Mouse (Mus musculus) MEL (cell line): Measurements from ENCODE around the gene Nrxn3. TPM values are rescaled to one million over a fixed set of nuclear protein-coding genes. Genes with fewer than 3 reads are reported as not detected.

ENCODE experiments used
- DNase-seq: peaks from one replicate; pipeline ENCODE4 v3.0.0; 2011; ENCODE audit warnings: low read depth, low spot score
- H3K27ac ChIP-seq: 2 replicates; pipeline ENCODE4 v1.5.1; 2012; ENCODE audit warnings: low read depth, mild to moderate bottlenecking, control low read depth, low read length, moderate library complexity; ENCODE audit not compliant: control insufficient read depth
- H3K27me3 ChIP-seq, 2 experiments: fragments of 150-350 bp in 1 of 2; sonication (generic) in 1 of 2; 2 replicates each; pipeline ENCODE4 v1.6.1; 2012; ENCODE audit warnings: low read length in 2 of 2, mild to moderate bottlenecking in 2 of 2, improper control_type of control experiment in 1 of 2, moderate library complexity in 1 of 2; ENCODE audit not compliant: insufficient read depth in 2 of 2, control insufficient read depth in 1 of 2
- H3K36me3 ChIP-seq, 2 experiments: 2 replicates each; pipeline ENCODE4 v1.6.1; 2012 to 2014; ENCODE audit warnings: low read length in 2 of 2, improper control_type of control experiment in 1 of 2, inconsistent platforms in 1 of 2, mild to moderate bottlenecking in 1 of 2; ENCODE audit not compliant: insufficient read depth in 2 of 2, control insufficient read depth in 1 of 2
- H3K4me1 ChIP-seq, 2 experiments: fragments of 150-350 bp in 1 of 2; sonication (generic) in 1 of 2; 2 replicates each; pipeline ENCODE4 v1.6.1; 2012; ENCODE audit warnings: low read length in 2 of 2, improper control_type of control experiment in 1 of 2, mild to moderate bottlenecking in 1 of 2; ENCODE audit not compliant: insufficient read depth in 2 of 2, control insufficient read depth in 1 of 2
- H3K4me3 ChIP-seq, 2 experiments: fragments of 150-350 bp in 1 of 2; sonication (generic) in 1 of 2; 2 replicates each; pipeline ENCODE4 v1.5.1; 2012; ENCODE audit warnings: low read depth in 2 of 2, low read length in 2 of 2, mild to moderate bottlenecking in 2 of 2, moderate library complexity in 2 of 2, control low read depth in 1 of 2, improper control_type of control experiment in 1 of 2; ENCODE audit not compliant: control insufficient read depth in 1 of 2, insufficient read depth in 1 of 2
- H3K79me2 ChIP-seq: 2 replicates; pipeline ENCODE4 v1.6.1; 2012; ENCODE audit warnings: mild to moderate bottlenecking, low read length, moderate library complexity; ENCODE audit not compliant: control insufficient read depth, poor library complexity, insufficient read depth
- H3K9ac ChIP-seq: 2 replicates; pipeline ENCODE4 v1.6.1; 2012; ENCODE audit warnings: low read depth, mild to moderate bottlenecking, control low read depth, low read length, moderate library complexity; ENCODE audit not compliant: control insufficient read depth, poor library complexity, severe bottlenecking
- H3K9me3 ChIP-seq: fragments of 150-350 bp; sonication (generic); replicated peaks from 2 replicates; pipeline ENCODE4 v1.6.1; 2012; ENCODE audit warnings: mild to moderate bottlenecking, low read length, improper control_type of control experiment, moderate library complexity; ENCODE audit not compliant: insufficient read depth
- CHD1 ChIP-seq: IDR thresholded peaks from 2 replicates; pipeline ENCODE4 v1.6.1; 2012; ENCODE audit warnings: low read depth, mild to moderate bottlenecking, inconsistent platforms, low read length, improper control_type of control experiment
- CTCF ChIP-seq, 3 experiments: IDR thresholded peaks in 2 of 3; conservative IDR thresholded peaks in 1 of 3; 2 replicates each; pipeline ENCODE4 v1.5.1; 2011 to 2012; ENCODE audit warnings: low read length in 3 of 3, low read depth in 2 of 3, mild to moderate bottlenecking in 2 of 3, improper control_type of control experiment in 1 of 3, inconsistent platforms in 1 of 3, mixed read lengths in 1 of 3, moderate library complexity in 1 of 3; ENCODE audit not compliant: control insufficient read depth in 1 of 3, insufficient read depth in 1 of 3, poor library complexity in 1 of 3, severe bottlenecking in 1 of 3
- E2F4 ChIP-seq: IDR thresholded peaks from 2 replicates; pipeline ENCODE4 v1.6.1; 2011; ENCODE audit warnings: low read depth, low read length, improper control_type of control experiment, borderline replicate concordance
- EP300 ChIP-seq, 2 experiments: IDR thresholded peaks; 2 replicates each; pipeline ENCODE4 v1.6.1; 2011; ENCODE audit warnings: improper control_type of control experiment in 2 of 2, low read length in 2 of 2, low read depth in 1 of 2, mild to moderate bottlenecking in 1 of 2
- ETS1 ChIP-seq: IDR thresholded peaks from 2 replicates; pipeline ENCODE4 v1.6.1; 2012; ENCODE audit warnings: low read depth, mild to moderate bottlenecking, inconsistent platforms, low read length, improper control_type of control experiment, moderate library complexity
- GABPA ChIP-seq: IDR thresholded peaks from 2 replicates; pipeline ENCODE4 v1.6.1; 2012; ENCODE audit warnings: low read depth, mild to moderate bottlenecking, inconsistent platforms, low read length, improper control_type of control experiment, moderate library complexity
- GATA1 ChIP-seq: IDR thresholded peaks from 2 replicates; pipeline ENCODE4 v1.6.1; 2011; ENCODE audit warnings: low read depth, low read length, improper control_type of control experiment
- JUND ChIP-seq: IDR thresholded peaks from 2 replicates; pipeline ENCODE4 v1.6.1; 2011; ENCODE audit warnings: low read depth, mild to moderate bottlenecking, improper control_type of control experiment, low read length
- MEF2A ChIP-seq: IDR thresholded peaks from 2 replicates; pipeline ENCODE4 v1.6.1; 2014; ENCODE audit warnings: low read depth, mild to moderate bottlenecking, inconsistent platforms, low read length, improper control_type of control experiment; ENCODE audit not compliant: poor library complexity, insufficient replicate concordance, severe bottlenecking; ENCODE audit errors: extremely low read depth
- MYB ChIP-seq: IDR thresholded peaks from 2 replicates; pipeline ENCODE4 v1.6.1; 2011; ENCODE audit warnings: mild to moderate bottlenecking, low read depth, low read length, improper control_type of control experiment
- MYC ChIP-seq: IDR thresholded peaks from 2 replicates; pipeline ENCODE4 v1.6.1; 2011; ENCODE audit warnings: low read depth, mild to moderate bottlenecking, low read length, improper control_type of control experiment, moderate library complexity
- NELFE ChIP-seq: IDR thresholded peaks from 2 replicates; pipeline ENCODE4 v1.6.1; 2011; ENCODE audit warnings: low read depth, low read length, improper control_type of control experiment
- RAD21 ChIP-seq: IDR thresholded peaks from 2 replicates; pipeline ENCODE4 v1.6.1; 2011; ENCODE audit warnings: mild to moderate bottlenecking, low read depth, low read length, improper control_type of control experiment
- TCF12 ChIP-seq: IDR thresholded peaks from 2 replicates; pipeline ENCODE4 v1.6.1; 2014; ENCODE audit warnings: low read depth, mild to moderate bottlenecking, inconsistent platforms, low read length, improper control_type of control experiment, moderate library complexity
- UBTF ChIP-seq: IDR thresholded peaks from 2 replicates; pipeline ENCODE4 v1.6.1; 2012; ENCODE audit warnings: low read depth, mild to moderate bottlenecking, inconsistent platforms, low read length, improper control_type of control experiment, moderate library complexity, borderline replicate concordance; ENCODE audit not compliant: insufficient read depth
- USF1 ChIP-seq: IDR thresholded peaks from 2 replicates; pipeline ENCODE4 v1.6.1; 2014; ENCODE audit warnings: low read depth, mild to moderate bottlenecking, inconsistent platforms, low read length, improper control_type of control experiment, moderate library complexity
- ZC3H11A ChIP-seq: IDR thresholded peaks from 2 replicates; pipeline ENCODE4 v1.6.1; 2012; ENCODE audit warnings: low read depth, mild to moderate bottlenecking, inconsistent platforms, low read length, improper control_type of control experiment
- ZKSCAN1 ChIP-seq: IDR thresholded peaks from 2 replicates; pipeline ENCODE4 v1.6.1; 2012; ENCODE audit warnings: low read depth, mild to moderate bottlenecking, inconsistent platforms, low read length, improper control_type of control experiment, moderate library complexity
- polyA plus RNA-seq, 2 experiments: library from polyadenylated mRNA; stranded (reverse) in 1 of 2; unstranded in 1 of 2; fragments of >175 nt in 1 of 2; fragments of >200 nt in 1 of 2; gene quantifications; 2 replicates each; pipeline versions ENCODE4 v1.2.1 to v1.2.4; 2012; ENCODE audit warnings: low replicate concordance in 2 of 2, low read depth in 1 of 2; ENCODE audit not compliant: insufficient read length in 2 of 2, insufficient read depth in 1 of 2, missing spikeins in 1 of 2
- total RNA-seq: library from RNA; depleted of rRNA; stranded (reverse); fragments of 300-350 nt; gene quantifications from 2 replicates; pipeline ENCODE4 v1.2.3, GENCODE M21; 2012

Nrxn3 gene
- total and polyA plus RNA-seq, 3 experiments, result not detected

DNA sequence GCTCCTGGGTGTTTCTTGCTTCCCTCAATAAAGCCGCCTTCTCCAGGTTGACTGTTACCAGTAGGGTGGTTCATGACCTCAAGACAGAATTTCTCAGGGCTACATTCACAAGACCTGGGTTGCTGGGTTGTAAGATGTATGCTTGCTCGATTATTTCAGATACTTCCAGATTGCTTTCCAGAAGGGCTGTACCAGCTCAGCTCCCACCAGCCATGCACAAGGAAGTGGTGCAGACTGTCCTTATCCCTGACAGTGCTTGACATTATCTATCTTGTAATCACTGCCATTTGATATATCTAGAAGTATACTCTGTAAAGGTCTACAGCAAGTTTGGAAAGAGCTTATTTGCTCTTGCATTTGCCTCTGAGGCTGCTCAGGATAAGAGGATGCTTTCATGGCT is 374.9 kb downstream of the Nrxn3 start:
- Histone ChIP-seq H3K4me3 (no peak overlapping the region), H3K9me3 (no peaks in the 10 kb centered on the region), H3K4me1 (no peaks in the 10 kb centered on the region), H3K79me2 (no peaks in the 10 kb centered on the region), H3K36me3 (no peaks in the 10 kb centered on the region), H3K9ac (no peak overlapping the region), H3K27ac (no peak overlapping the region), H3K27me3 (no peaks in the 10 kb centered on the region)
- no peak for DNase-seq
- TF ChIP-seq USF1 (no peak), MEF2A (no peak), E2F4 (no peak), EP300 (IDR thresholded peaks at IDR 0.05; ENCODE audit: low read depth in 1 of 2, low read length in 2 of 2) (no peak), GATA1 (no peak)

- peak; percentile 2 for DNase-seq
- no peaks in the 10 kb centered on the region for H3K36me3 ChIP-seq
- no peaks in the 10 kb centered on the region for H3K79me2 ChIP-seq
- TF ChIP-seq UBTF (no peak), USF1 (no peak), RAD21 (peak; percentile 15), E2F4 (no peak), CTCF (IDR thresholded peaks at IDR 0.05 in 2 of 3, conservative IDR thresholded peaks at IDR 0.05 in 1 of 3; ENCODE audit: control insufficient read depth in 1 of 3, insufficient read depth in 1 of 3, low read depth in 2 of 3, low read length in 3 of 3, poor library complexity in 1 of 3, severe bottlenecking in 1 of 3) (peak in 2 of 3 experiments; percentile 28 to 41; a peak in 4 of 6 replicates)
- TF ChIP-seq, all 39 proteins: peak for 2
- H3K4me3 ChIP-seq, result no peak overlapping the region
- H3K9ac ChIP-seq, result no peak overlapping the region
- H3K27ac ChIP-seq, result no peak overlapping the region
- H3K4me1 ChIP-seq, result no peaks in the 10 kb centered on the region
- no peaks in the 10 kb centered on the region for H3K27me3 ChIP-seq
- H3K9me3 ChIP-seq, result no peaks in the 10 kb centered on the region
Measured at GRCm38 (mm10) chr12:89106029-89106733, 383.5 kb downstream of the Nrxn3 start.

- Histone ChIP-seq H3K79me2 (no peaks in the 10 kb centered on the region), H3K27me3 (no peaks in the 10 kb centered on the region), H3K9ac (no peak overlapping the region), H3K4me3 (no peak overlapping the region), H3K36me3 (no peaks in the 10 kb centered on the region), H3K27ac (no peak overlapping the region), H3K9me3 (no peaks in the 10 kb centered on the region), H3K4me1 (no peaks in the 10 kb centered on the region)
- TF ChIP-seq JUND (no peak), MYC (no peak), TCF12 (no peak), GABPA (no peak), ZKSCAN1 (no peak), UBTF (no peak), CHD1 (no peak), GATA1 (no peak), ETS1 (no peak), NELFE (no peak), ZC3H11A (no peak), MYB (no peak)
- DNase-seq, result no peak
Measured at GRCm38 (mm10) chr12:89106881-89107584, 384.4 kb downstream of the Nrxn3 start.
